Mouse (Mus musculus) cerebellum, adult 2 months (tissue): ENCODE measurements around the gene Gm2026.
"Not testable (repeated sequence)": the region's sequence is repeated elsewhere in the genome, so short reads cannot be mapped to it uniquely, and the experiment has no call there.

Experiments
- CTCF ChIP-seq: fragments of 200-500 bp; IDR thresholded peaks from 2 replicates; pipeline ENCODE4 v1.5.1; 2011; ENCODE audit warnings: low read depth, mild to moderate bottlenecking, control low read depth, low read length, moderate library complexity, borderline replicate concordance; ENCODE audit not compliant: insufficient read depth
- POLR2A ChIP-seq: fragments of 200-500 bp; IDR thresholded peaks from 2 replicates; pipeline ENCODE4 v1.6.1; 2011; ENCODE audit warnings: low read length, control low read depth, borderline replicate concordance; ENCODE audit not compliant: insufficient read depth

- not testable (repeated sequence) for TF ChIP-seq POLR2A, CTCF
Measured at GRCm38 (mm10) chr2:175965031-175965430, at the start of gene Gm2026.
